Mouse (Mus musculus): ENCODE results near the gene Ube2e1.
"Not testable (repeated sequence)": the region's sequence is repeated elsewhere in the genome, so short reads cannot be mapped to it uniquely, and the experiment has no call there.

Gene Ube2e1

GRCm38 (mm10) chr14:18326968-18327672 lies 4.5 kb downstream of the Ube2e1 start:
- peak; percentile 9 to 24 for DNase-seq (ENCODE audit: low spot score in 2 of 2)

- no peak for DNase-seq (ENCODE audit: low spot score in 2 of 2)
Measured at GRCm38 (mm10) chr14:18317457-18318411, 13.9 kb downstream of the Ube2e1 start.

DNA sequence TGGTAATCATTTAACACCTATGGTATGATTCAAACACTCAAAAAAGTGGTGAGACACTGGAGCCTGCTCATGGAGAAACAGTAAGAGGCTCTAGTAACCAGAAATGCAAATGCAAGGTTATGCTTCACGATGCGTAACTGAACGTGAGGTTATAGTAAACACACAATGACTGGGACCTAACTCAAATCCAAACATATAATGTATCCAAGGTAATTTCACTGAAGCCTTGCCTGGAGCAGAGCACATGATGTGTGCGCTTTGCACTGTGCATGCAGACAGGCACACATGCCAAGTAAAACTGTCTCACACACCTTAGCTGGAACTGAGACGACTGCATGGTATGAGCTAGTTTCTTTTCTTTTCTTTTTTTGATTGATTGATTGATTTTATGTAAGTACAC lies 27.5 kb downstream of the Ube2e1 start:
- DNase-seq (ENCODE audit: low spot score in 2 of 2): no peak

DNA sequence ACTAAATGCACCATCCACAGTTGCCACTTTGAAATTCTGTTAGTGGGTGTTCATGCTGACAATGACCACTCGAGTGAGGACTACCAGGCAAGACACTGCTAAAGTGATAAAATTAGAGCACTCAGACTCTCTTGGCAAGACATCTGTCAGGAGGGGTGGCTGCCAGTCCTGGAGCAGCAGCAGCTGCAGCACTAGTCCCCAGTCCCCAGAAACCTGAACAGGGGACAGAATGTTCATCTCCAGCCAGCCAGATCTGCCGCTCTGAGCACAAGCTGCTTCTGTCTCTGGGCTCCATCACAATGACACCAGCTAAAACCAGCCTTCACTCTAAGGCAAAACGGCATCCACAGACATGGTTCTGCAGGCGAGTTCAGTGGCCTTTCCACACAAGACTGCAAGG lies 28.4 kb downstream of the Ube2e1 start:
- DNase-seq (ENCODE audit: low spot score in 2 of 2): no peak

GRCm38 (mm10) chr14:18302750-18303149 lies 28.9 kb downstream of the Ube2e1 start:
- DNase-seq (ENCODE audit: low spot score in 2 of 2): no peak

DNA sequence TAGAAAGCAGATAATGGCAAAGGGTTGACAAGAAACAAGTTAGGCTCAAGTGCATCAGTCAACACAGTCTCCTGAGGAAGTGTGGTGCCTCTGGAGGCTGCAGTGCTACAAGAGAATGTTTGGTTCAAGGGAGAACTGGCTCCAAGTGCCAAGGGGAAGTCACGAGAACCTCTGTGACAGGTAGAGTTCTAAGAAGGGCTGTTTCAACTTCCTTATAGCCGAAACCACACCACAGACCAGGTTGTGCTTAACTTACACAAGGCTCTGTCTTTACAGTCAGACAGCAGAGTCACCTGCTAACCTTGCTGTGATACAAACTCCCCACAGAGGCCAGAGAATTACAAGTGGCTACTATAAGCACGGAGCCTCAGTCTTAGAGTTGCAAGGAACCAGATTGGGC lies 30.1 kb downstream of the Ube2e1 start:
- DNase-seq (ENCODE audit: low spot score in 2 of 2): no peak

GRCm38 (mm10) chr14:18300676-18301075 lies 31.0 kb downstream of the Ube2e1 start:
- no peak for DNase-seq (ENCODE audit: low spot score in 2 of 2)

- DNase-seq (ENCODE audit: low spot score in 2 of 2): no peak
Measured at GRCm38 (mm10) chr14:18298874-18299273, 32.8 kb downstream of the Ube2e1 start.

DNA sequence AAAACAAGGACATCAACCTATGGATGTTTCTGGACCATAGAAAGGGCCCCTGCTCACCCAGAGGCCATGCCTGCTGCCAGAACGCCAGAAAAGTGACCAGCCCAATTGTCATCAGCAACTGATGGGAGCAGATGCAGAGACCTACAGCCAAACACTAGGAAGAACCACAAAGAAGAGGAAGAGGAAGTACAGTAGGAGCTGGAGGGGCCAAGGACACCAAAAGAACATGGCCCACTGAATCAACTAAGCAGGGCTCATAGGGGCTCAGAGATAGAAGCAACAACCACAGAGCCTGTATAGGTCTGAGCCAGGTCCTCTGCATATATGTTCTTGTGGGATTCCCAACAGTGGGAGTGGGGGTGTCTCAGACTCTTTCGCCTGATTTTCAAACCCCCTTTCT lies 34.2 kb downstream of the Ube2e1 start:
- DNase-seq (ENCODE audit: low spot score in 2 of 2): no peak

DNA sequence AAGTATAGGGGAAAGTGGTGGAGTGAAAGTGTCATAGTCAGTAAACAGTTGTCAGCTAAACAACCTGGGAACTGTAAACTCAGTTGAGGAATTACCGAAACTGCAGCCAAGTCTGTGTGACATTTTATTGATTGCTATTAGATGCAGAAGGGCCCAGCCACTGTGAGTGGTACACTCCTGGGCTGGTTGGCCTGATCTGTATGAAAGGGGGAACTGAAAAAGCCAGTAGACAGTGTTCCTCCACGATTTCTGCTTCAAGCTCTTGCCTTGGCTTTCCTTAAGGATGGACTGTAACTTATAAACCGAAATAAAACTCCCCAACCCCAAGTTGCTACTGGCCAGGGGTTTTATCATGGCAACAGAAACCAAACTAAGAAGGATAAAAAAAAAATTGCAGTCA lies 39.1 kb downstream of the Ube2e1 start:
- DNase-seq (ENCODE audit: low spot score in 2 of 2): no peak

GRCm38 (mm10) chr14:18292111-18292510 lies 39.5 kb downstream of the Ube2e1 start:
- DNase-seq (ENCODE audit: low spot score in 2 of 2): no peak

DNA sequence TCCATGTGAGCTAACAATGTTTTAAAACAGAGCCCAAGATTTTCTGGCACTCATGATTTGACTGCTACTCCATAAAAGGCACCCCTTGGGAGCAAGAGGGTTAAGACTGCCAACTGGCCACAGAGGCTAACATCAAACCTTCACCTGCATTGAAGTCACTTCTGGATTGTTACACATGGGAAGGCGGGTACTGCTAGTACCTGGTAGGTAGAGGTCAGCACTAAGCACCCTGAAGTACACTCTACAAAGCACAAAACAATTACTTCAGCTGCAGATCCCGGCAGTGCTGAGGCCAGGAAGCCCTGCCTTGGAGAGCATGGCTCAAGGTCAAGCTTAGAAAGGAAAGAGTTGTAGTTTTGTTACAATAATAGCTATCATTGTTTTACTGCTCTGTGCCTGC lies 44.3 kb downstream of the Ube2e1 start:
- no peak for DNase-seq (ENCODE audit: low spot score in 2 of 2)

DNA sequence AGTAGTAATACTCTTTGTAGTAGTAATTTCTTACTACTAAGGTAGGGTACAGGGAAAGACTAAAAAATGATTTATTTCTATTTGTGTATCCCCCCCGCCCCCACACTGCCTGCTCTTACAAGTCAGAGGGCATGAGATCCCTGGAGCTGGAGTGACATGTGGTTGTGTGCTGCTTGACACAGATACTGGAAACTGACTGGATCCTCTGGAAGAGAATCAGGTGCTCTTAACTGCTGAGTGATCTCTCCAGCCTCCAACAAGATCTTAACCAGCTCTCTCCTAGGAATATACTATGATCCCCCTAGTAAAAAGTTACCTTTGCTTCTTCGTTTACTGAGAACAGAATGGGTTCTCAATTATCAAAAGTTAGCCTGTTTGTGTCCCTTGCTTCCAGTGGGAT lies 45.2 kb downstream of the Ube2e1 start:
- no peak for DNase-seq (ENCODE audit: low spot score in 2 of 2)

DNA sequence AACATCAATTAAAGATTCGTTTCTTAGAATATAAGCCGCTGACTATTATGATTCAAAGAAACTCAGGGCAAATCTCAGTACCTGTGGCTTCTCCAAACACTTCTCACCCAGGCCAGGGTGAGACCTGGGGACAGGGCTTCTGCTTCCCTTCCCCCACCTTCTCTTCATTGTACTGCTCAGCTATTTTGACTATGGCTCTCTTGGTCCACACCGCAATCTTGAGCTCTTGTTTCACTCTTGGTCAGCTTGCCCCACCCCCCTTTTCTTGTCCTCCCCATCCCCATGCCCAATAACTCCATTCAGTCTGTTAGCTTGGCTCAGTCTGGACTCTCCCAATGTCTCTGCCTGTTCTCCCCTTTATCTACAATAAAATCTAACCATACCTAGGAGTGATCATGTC lies 46.2 kb downstream of the Ube2e1 start:
- no peak for DNase-seq (ENCODE audit: low spot score in 2 of 2)

DNA sequence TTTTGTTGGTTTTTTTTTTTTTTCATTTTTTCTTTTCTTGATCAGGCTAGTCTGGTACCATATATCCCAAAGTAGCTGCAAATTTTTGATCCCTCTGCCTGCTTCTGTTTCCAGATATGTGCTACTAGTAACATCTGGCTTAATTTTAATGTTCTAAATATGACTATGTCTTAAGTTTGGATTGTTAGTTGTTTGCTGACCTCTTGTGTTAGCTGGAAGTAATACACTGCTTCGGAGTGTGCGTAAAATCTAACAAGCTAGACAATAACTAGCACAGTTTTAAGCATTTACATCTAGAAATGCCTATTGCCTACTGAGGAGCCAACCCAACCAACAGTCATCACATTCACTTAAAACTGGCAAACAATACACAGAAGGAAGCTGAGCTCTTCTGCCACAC lies 47.1 kb downstream of the Ube2e1 start:
- no peak for DNase-seq (ENCODE audit: low spot score in 2 of 2)

DNA sequence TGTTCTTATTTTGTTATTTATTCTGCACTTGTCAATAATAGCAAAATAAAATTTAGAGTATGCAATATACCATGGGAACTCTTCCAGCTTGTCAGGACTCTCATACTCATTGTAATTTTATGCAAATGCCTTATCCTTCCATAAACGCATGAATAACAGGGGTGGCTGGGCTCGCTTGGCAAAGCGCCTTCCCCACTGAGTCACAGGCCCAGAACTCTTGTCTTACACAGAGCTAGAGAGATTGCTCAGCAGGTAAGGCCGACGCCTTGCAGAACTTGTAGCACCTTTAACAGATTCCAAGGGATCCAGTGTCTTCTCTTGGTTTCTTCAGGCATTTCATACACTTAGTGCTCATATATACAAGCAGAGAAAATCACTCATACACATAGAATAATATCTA lies 51.3 kb downstream of the Ube2e1 start:
- no peak for DNase-seq (ENCODE audit: low spot score in 2 of 2)

GRCm38 (mm10) chr14:18274526-18274925 lies 57.1 kb downstream of the Ube2e1 start:
- DNase-seq (ENCODE audit: low spot score in 2 of 2): no peak

DNA sequence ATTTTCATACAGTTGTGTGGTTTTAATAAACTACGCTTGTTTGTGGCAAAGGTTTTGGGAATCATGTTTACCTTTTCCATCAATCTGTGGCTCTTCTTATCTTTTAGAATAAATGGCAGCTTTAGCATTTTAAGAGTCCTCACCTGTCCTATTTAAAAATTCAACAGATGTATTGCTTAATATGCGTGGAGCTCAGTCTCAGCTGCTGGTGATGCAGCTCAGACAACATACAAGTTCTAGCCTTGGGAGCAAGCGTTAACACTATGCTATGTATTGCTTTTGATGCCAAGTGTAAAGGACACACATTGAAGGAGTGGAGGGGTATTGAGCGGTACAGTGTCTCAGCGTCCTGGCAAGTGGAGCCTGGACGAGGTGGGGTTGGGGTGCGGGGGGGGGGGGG lies 60.0 kb downstream of the Ube2e1 start:
- DNase-seq (ENCODE audit: low spot score in 2 of 2): no peak

GRCm38 (mm10) chr14:18270529-18271441 lies 60.9 kb downstream of the Ube2e1 start, which contains the start of the genes Nkiras1 and Rpl15:
Gene Nkiras1 (plus strand): TSS chr14:18271136.
Gene Rpl15 (minus strand): TSS chr14:18271391.
- peak; percentile 87 to 97 for DNase-seq (ENCODE audit: low spot score in 2 of 2)

GRCm38 (mm10) chr14:18269947-18270528 lies 61.6 kb downstream of the Ube2e1 start:
- not testable (repeated sequence) for DNase-seq (ENCODE audit: low spot score in 2 of 2)

DNA sequence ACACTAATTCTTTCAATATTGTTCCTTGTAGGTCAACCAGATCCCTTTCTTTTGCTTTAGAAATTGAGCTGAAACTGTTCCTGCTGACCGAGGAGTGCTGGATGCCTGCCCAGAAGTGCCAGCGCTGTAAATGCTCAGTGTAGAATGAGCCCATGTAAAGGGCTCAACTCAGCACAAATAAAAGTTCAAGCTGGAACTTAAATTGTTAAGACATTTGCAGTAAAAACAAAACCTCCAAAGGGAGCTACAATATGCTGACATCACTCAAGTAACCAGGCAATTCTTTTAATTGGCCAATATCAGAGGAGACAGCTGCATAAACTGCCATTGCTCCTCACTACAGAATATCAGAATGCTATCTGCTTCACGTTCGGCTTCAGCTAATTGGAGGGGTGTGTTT lies 68.2 kb downstream of the Ube2e1 start:
- DNase-seq (ENCODE audit: low spot score in 2 of 2): no peak

All from spleen, postnatal 10 days (tissue).